Mouse (Mus musculus) C2C12 (cell line): ENCODE data around the gene Cops9. TPM values are rescaled to one million over a fixed set of nuclear protein-coding genes. Genes with fewer than 3 reads are reported as not detected.

Experiments used
- H3K27me3 ChIP-seq: one replicate; pipeline ENCODE4 v1.6.1; 2011; ENCODE audit not compliant: control insufficient read depth, insufficient read depth, insufficient read length
- H3K36me3 ChIP-seq: one replicate; pipeline ENCODE4 v1.6.1; 2011; ENCODE audit not compliant: control insufficient read depth, insufficient read depth
- H3K4me3 ChIP-seq: one replicate; pipeline ENCODE4 v1.5.1; 2011; ENCODE audit warnings: mild to moderate bottlenecking, control low read depth; ENCODE audit not compliant: poor library complexity, insufficient read depth, severe bottlenecking
- H3K79me2 ChIP-seq: one replicate; pipeline ENCODE4 v1.6.1; 2011; ENCODE audit not compliant: control insufficient read depth, insufficient read depth
- H3K79me3 ChIP-seq: one replicate; pipeline ENCODE4 v1.6.1; 2011; ENCODE audit warnings: low read depth, control low read depth
- H3ac ChIP-seq: one replicate; pipeline ENCODE3; 2011; ENCODE audit warnings: low read depth; ENCODE audit not compliant: control insufficient read depth, insufficient read length
- CEBPB ChIP-seq: IDR thresholded peaks from one replicate; pipeline ENCODE4 v1.6.1; 2011; ENCODE audit warnings: low read depth, mild to moderate bottlenecking, control low read depth, moderate library complexity
- CTCF ChIP-seq: IDR thresholded peaks from one replicate; pipeline ENCODE4 v1.5.1; 2011; ENCODE audit not compliant: control insufficient read depth, insufficient read depth, insufficient read length
- FOSL1 ChIP-seq: IDR thresholded peaks from one replicate; pipeline ENCODE4 v1.8.0; 2011; ENCODE audit warnings: mild to moderate bottlenecking, low read length; ENCODE audit not compliant: poor library complexity, insufficient read depth, severe bottlenecking
- MAX ChIP-seq: IDR thresholded peaks from one replicate; pipeline ENCODE4 v1.6.1; 2011; ENCODE audit warnings: mild to moderate bottlenecking, control low read depth
- MYOD1 ChIP-seq: IDR thresholded peaks from one replicate; pipeline ENCODE4 v1.6.1; 2011; ENCODE audit warnings: low read depth; ENCODE audit not compliant: control insufficient read depth, insufficient read length
- MYOG ChIP-seq: IDR thresholded peaks from one replicate; pipeline ENCODE4 v1.6.1; 2011; ENCODE audit not compliant: control insufficient read depth, insufficient read length; ENCODE audit errors: extremely low read depth
- USF1 ChIP-seq: IDR thresholded peaks from one replicate; pipeline ENCODE4 v1.6.1; 2011; ENCODE audit warnings: low read depth, mild to moderate bottlenecking, control low read depth, moderate library complexity
- polyA plus RNA-seq: library from polyadenylated mRNA; unstranded; fragments of >200 nt; fragmentation: generic; extraction: Trizol; gene quantifications from one replicate; pipeline ENCODE4 v1.2.1, GENCODE M21; 2012; ENCODE audit warnings: missing spikeins

Gene Cops9
- polyA plus RNA-seq, 1 experiment = 430 TPM

DNA sequence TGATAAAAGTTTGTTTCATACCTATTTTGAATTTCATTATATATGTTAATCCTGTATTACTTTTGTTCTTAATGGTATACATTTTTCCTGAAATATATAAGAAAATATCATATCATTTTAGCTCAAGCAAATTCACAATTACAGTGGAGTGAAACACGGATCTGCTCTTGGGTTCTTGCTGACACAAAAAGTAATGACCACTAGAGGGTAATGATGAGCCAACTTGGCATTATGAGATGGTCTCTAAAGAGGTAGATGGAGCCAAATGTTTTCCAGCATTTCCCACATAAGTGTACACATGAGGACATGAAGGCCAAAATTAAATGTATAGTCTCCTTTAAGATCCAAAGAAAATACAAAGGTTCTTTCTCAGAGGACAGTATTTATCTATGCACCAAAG lies 27.3 kb downstream of the Cops9 start:
- Histone ChIP-seq H3K27me3 (peaks cover 6% of the 10 kb centered on the region), H3K36me3 (no peaks in the 10 kb centered on the region), H3K79me3 (no peaks in the 10 kb centered on the region), H3K4me3 (no peak overlapping the region), H3ac (no peak overlapping the region), H3K79me2 (no peaks in the 10 kb centered on the region)
- TF ChIP-seq USF1 (no peak), CTCF (peak; percentile 12), MYOD1 (no peak)

GRCm38 (mm10) chr1:92613175-92613574 lies 28.6 kb downstream of the Cops9 start:
- H3K79me3 ChIP-seq = no peaks in the 10 kb centered on the region
- TF ChIP-seq MAX (no peak), USF1 (no peak), CTCF (no peak), MYOD1 (no peak), FOSL1 (no peak), CEBPB (no peak), MYOG (no peak)
- H3K27me3 ChIP-seq = peaks cover 16% of the 10 kb centered on the region
- H3K36me3 ChIP-seq = no peaks in the 10 kb centered on the region
- no peak overlapping the region for H3ac ChIP-seq
- no peaks in the 10 kb centered on the region for H3K79me2 ChIP-seq
- no peak overlapping the region for H3K4me3 ChIP-seq

- Histone ChIP-seq H3K79me3 (no peaks in the 10 kb centered on the region), H3K36me3 (no peaks in the 10 kb centered on the region), H3K4me3 (no peak overlapping the region), H3K79me2 (no peaks in the 10 kb centered on the region), H3K27me3 (peaks cover 27% of the 10 kb centered on the region), H3ac (no peak overlapping the region)
- no peak for TF ChIP-seq CEBPB
- no peak for TF ChIP-seq MYOG
- no peak for TF ChIP-seq USF1
- no peak for TF ChIP-seq MYOD1
- peak; percentile 46 for TF ChIP-seq CTCF
- no peak for TF ChIP-seq MAX
Measured at GRCm38 (mm10) chr1:92611008-92611407, 30.8 kb downstream of the Cops9 start.

DNA sequence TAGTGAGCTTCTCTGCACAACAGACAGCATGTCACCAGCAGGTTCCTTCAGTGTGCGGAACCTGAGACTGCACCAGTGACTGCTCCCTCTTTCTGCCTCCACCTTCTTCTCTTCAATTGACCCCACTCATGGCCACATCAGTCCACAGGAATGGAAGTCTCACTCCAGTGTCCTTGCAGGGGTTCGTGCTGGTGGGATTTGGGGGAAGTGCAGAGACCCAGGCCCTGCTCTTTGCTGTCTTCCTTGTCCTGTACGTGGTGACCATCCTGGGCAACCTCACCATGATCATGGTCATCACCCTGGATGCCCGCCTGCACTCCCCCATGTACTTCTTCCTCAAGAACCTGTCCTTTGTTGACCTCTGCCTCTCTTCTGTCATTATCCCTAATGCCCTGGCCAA lies 34.1 kb downstream of the Cops9 start:
- TF ChIP-seq MYOD1 (no peak), CTCF (no peak), CEBPB (no peak), MYOG (no peak)
- no peaks in the 10 kb centered on the region for H3K36me3 ChIP-seq
- no peak overlapping the region for H3ac ChIP-seq
- peaks cover 37% of the 10 kb centered on the region for H3K27me3 ChIP-seq
- no peaks in the 10 kb centered on the region for H3K79me3 ChIP-seq
- H3K4me3 ChIP-seq = no peak overlapping the region
- H3K79me2 ChIP-seq = no peaks in the 10 kb centered on the region

GRCm38 (mm10) chr1:92605482-92605881 lies 36.3 kb downstream of the Cops9 start, which contains the start of gene Olfr1410:
Gene Olfr1410, plus strand, starts transcription at chr1:92605782.
- no peaks in the 10 kb centered on the region for H3K79me2 ChIP-seq
- H3K27me3 ChIP-seq = peaks cover 36% of the 10 kb centered on the region
- H3K4me3 ChIP-seq = no peak within 1 kb of the TSS
- TF ChIP-seq MYOD1 (no peak), MAX (no peak), USF1 (no peak), FOSL1 (no peak), MYOG (no peak), CTCF (no peak), CEBPB (no peak)
- H3ac ChIP-seq = no peak within 1 kb of the TSS
- no peaks in the 10 kb centered on the region for H3K36me3 ChIP-seq
- no peaks in the 10 kb centered on the region for H3K79me3 ChIP-seq

DNA sequence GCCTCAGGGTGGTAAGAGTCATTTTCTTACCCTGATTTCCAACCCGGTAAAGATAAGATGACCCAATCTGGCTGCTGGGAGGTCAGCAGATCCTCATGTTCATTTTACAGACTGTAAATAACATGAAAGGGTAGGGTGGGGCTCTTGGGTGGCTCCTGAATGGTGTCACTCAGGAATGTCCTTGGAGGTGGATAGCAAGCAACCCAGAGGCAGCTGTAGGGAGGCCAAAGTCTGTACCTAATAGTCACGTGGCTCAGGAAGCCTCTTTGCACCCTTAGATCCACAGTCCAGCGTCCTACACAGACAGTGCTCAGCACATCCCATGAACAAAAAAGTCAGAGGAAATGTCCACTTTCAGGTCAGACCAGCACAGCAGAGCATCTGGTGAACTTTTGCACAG lies 45.8 kb downstream of the Cops9 start:
- Histone ChIP-seq H3K27me3 (peaks cover 22% of the 10 kb centered on the region), H3K79me2 (no peaks in the 10 kb centered on the region), H3K4me3 (no peak overlapping the region), H3ac (no peak overlapping the region), H3K79me3 (no peaks in the 10 kb centered on the region), H3K36me3 (no peaks in the 10 kb centered on the region)
- no peak for TF ChIP-seq USF1
- no peak for TF ChIP-seq MYOG
- TF ChIP-seq MAX = no peak
- TF ChIP-seq CEBPB = no peak
- TF ChIP-seq FOSL1 = no peak
- TF ChIP-seq CTCF = no peak
- no peak for TF ChIP-seq MYOD1
